Mouse (Mus musculus): ENCODE measurements at regions not wholly inside any gene's neighbourhood (a gene's known extent, or its start where the extent isn't known, plus 50 kb on each side); places are given as distances from the start of the nearest gene placed in this dataset.
A peak's percentile ranks its signal among the peaks of the same experiment; 100 is the strongest.

- DNase-seq (ENCODE audit: low spot score), result no peak
Observed at GRCm38 (mm10) chr5:41476001-41476400, 232.0 kb downstream of the Rab28 start.

DNA sequence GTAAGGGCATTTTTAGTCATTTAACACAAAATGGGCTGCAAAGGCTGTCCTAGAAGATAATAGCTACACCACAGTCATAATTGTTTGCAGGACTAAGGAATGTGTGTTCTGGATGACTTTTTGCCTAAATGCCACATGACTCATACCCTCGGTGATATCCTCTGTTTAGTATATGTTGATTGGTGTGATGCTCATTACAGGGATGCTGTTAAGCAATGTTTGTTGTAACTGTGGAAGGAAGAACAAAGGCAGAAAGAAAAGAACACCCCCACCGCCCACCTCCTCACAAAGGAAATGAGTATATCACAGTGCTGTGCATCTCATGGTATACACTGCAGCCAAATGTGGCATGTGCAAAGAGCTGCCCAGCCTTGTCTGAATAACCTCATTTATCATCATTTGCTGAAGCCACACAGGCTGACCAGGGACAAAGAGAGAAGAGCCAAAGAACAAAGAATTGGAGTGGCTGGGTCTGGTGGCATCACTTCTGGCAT, 262.4 kb downstream of the Rab28 start:
- DNase-seq (ENCODE audit: low spot score), result no peak

- no peak for DNase-seq (ENCODE audit: low spot score)
Observed at GRCm38 (mm10) chr5:41441081-41441480, 266.9 kb downstream of the Rab28 start.

GRCm38 (mm10) chr5:41419121-41419874, 288.7 kb downstream of the Rab28 start:
- DNase-seq (ENCODE audit: low spot score), result no peak

DNA sequence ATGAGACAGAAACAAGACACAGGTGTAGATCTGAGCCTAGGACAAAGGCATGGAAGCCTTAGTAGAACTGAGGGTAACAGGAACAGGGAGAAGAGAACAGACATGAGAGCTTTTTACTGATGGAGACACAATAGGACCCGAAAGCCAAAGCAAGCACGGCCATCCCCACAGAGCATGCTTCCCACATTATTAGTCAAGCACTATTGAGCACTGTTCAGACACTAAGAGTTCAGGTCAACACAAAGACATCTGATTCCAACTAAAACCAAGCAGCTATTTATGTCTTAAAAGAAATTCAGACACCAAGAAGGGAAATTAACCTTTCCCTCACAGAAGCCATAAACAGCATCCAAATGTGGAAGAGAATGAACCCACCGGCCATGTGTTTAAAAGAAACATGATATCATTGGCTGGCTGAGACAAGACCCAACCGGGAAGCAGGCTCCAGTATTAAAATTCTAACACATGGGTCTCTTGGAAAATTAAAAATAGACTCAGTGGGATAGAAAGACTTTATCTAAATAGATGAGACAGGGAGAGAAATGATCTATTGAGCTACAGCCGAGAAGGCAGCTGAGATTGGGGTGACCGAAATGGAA, 298.8 kb downstream of the Rab28 start:
- no peak for DNase-seq (ENCODE audit: low spot score)

DNA sequence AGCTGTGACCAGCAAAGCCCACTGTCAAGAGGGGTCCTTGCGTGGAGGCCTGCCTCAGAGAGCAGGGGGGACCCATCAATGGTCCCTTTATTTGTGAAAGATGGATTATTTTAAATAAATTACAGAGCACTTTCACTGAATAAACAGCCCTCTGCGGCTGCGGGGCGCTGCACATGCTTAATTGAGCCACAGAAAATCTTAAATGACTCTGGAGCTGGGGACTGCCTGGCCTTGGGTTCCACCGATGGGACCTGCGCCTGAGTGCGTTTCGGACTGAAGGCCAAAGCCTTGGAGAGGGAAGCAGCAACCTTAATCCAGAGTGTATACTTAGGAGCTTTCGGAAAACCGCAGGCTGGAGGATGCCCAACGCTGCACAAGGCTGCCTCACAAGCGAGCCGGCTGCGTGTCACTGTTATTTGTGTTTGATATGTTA, 315.1 kb downstream of the Rab28 start:
- DNase-seq (ENCODE audit: low spot score), result no peak

DNA sequence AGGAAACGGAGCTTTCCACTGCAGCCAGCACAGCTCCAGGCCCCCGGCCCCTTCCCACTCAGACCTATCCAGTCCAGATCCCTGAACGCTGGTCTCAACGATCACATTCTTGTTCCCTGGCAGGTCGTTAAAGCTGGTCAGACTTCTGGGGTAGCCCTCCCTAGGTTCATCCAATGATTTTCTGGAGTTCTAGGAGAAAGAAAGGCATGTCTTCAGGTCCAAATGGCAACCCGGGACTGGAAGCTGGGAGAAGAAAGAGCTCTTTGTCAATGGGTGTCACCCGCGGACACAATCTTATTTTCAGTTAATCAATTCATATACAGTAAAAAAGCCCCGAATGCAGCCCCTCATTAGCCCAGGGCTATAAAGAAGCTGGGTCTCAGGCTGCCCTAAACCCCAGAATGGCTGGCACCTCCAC, 315.8 kb downstream of the Rab28 start:
- no peak for DNase-seq (ENCODE audit: low spot score)

DNA sequence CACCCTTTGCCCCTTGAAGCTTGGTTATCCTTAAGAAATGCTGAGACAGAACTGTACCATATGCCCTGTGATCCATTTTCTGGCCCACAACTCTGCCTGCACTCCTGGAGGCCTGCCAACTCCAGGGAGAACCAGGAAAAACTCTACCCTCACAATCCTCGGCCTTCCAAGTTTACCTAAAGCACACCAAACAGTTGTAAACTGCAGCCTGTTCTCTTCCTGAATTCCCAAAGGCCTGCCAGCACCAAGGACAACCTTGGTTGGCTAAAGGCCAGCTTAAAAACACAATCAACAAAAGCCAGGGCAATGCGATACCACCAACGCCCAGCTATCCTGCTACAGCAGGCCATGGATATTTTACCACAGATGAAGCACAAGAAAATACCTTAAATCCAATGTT, 334.5 kb downstream of the Rab28 start:
- DNase-seq (ENCODE audit: low spot score), result no peak

DNA sequence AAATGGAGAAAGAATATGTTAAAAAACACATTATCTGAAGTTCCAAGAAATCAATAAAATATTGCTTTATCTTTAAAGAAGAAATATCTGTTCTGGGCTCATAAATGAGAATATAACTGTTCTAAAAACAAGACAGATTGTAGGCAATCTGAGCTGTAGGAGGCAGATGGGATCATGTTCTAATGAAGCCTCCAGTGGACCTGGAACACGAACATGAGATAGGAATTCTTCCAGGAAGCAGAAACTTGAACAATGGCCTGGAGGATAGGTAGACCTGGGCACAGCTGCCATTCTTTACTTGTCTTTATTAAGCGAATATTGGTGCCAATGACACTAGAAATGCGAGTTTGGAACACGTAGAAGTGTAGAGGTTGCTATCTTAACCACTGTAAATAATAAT, 336.5 kb downstream of the Rab28 start:
- DNase-seq (ENCODE audit: low spot score), result no peak

DNA sequence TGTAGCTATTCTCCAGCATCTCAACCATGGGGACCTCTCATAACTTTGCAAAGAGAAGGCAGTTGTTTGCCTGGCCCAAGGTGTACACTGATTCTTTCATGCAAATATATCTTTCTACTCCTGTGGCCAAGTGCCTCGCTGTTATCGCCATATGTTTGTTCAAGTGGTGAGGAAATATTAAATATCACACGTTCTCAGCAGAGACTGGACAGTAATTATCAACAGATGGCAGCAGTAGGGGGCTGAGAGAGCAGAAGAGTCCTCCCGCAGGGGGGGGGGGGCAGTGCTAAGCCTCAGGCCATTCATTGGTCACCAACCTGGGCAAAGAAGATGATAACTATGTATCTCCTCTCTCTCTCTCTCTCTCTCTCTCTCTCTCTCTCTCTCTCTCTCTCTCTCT, 337.6 kb downstream of the Rab28 start:
- DNase-seq (ENCODE audit: low spot score), result peak; percentile 50

DNA sequence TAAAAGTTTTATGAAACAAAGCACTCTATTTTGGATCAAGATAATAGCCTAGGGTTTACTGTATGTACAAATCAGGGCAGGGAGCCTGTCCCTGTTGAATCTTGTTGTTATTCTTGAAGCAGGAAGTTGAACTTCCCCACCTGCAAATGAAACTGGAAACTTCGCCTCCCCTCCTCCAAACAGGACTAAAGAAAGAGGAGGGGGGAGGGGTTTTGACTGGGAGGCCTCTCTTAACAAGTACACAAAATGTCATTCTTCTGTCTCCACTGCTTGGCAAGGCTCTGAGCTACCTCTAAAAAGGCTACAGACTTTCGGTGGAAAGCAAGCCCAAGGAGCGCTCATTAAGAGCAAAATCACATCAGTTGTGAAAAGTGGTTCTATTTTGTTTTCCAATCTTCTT, 338.1 kb downstream of the Rab28 start:
- DNase-seq (ENCODE audit: low spot score), result peak; percentile 56

- DNase-seq (ENCODE audit: low spot score), result no peak
Observed at GRCm38 (mm10) chr5:41365883-41366282, 342.1 kb downstream of the Rab28 start.

- no peak for DNase-seq (ENCODE audit: low spot score)
Observed at GRCm38 (mm10) chr5:41348410-41348821, 359.5 kb downstream of the Rab28 start.

- no peak for DNase-seq (ENCODE audit: low spot score)
Observed at GRCm38 (mm10) chr5:41347416-41347815, 360.5 kb downstream of the Rab28 start.

DNA sequence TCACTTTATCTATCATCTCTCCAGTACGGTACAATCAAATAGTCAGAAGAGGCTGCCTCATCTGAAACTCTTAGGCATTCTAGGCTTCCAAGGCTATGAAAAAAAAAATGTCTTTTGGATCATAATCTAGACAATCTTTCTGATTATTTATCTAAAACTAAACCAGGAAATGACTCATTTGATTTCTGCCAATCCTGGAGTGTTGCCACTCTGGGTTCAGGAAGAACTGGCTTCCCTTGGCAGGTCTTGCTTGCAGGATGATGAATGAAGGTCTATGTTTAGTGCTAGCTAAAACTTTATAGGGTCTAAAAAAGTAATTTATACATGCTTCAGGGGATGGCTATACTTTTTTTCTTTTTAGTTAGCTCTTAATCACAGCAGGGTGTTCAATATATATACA, 367.4 kb downstream of the Rab28 start:
- DNase-seq (ENCODE audit: low spot score), result no peak

DNA sequence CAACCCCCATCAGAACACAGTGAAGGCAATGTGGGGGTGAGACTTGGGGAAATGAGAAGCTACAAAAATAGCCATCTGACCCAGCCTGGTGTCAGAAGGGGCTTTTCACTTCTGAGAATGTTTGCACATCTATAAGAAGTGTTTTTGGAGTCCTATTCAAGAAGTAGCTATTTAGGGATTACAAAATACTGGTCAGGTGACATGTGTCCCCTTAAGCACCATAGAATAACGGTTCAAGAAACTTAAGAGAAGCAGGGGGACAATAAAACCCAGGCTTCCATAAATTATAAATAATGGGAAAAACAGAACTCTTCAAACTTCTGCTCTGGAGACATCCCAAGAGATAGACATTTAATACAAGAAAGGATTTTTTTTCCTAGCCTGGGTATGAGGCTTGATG, 411.5 kb downstream of the Rab28 start:
- DNase-seq (ENCODE audit: low spot score), result no peak

DNA sequence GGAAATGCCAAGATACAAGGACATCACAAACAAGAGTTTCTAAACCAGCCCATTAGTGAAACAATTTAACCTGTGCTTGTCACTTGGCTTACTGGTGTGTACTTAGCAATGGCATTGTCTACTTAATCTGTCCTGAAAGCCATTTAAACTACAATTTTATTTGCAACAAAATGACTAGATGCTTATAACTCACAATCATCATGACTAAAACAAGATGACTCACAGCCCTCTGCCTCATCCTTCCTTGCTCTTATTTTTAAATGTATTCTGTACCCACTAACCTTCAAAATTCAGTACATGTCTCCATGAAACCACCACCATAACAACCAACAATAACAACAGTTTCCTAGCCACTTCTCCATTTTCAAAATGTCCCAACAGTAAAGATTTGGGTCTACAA, 441.2 kb downstream of the Rab28 start:
- DNase-seq (ENCODE audit: low spot score), result no peak

DNA sequence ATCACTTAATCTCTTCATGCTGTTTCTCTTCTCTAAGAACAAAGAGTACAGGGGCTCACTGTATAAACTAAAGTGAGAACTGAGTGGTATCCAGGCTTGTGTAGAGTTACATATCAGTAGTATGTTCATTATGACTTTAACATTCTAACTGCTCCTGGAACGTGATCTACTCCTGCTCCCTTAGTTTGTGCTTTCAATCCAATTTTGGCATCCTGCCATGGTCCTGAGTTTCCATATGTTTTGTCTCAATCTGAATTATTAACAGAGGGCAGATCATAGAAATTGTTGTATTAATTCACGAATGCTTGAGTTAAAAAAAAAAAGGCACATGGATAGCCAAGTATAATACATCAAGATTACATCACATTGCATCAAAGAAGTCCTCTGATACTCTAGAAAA, 441.6 kb downstream of the Rab28 start:
- DNase-seq (ENCODE audit: low spot score), result no peak

- no peak for DNase-seq (ENCODE audit: low spot score)
Observed at GRCm38 (mm10) chr5:41261654-41262237, 446.2 kb downstream of the Rab28 start.
